Mouse (Mus musculus) G1E (cell line): ENCODE data around the gene Zfp518a.

Experiments used
- CTCF ChIP-seq: IDR thresholded peaks from 2 replicates; pipeline ENCODE4 v1.5.1; 2012; ENCODE audit warnings: low read depth, low read length, inconsistent platforms, mixed read lengths
- GATA1 ChIP-seq: IDR thresholded peaks from 2 replicates; pipeline ENCODE4 v1.6.1; 2012; ENCODE audit warnings: borderline replicate concordance, low read length, inconsistent platforms, mixed read lengths
- TAL1 ChIP-seq: conservative IDR thresholded peaks from 2 replicates; pipeline ENCODE4 v1.6.1; 2012; ENCODE audit warnings: low read depth, low read length, inconsistent platforms, mixed read lengths

DNA sequence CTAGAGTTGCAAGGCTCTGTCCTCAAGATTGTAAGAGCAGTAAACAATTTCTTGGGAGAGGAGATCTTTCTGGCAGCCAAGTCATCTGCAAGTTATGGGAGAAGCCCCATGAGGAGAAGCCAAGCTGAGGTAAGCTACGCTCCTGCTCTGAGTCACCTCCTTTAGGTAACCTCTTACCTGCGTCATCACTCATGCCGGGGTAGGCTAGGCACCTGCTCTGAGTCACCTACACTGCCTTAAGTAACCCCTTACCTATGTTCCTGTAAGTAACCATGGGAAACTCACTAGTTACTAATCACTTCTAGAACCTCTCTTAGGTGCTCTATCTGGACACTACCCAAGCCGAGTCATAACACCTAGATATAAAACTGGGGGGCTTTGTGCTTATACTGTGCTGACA lies 12.8 kb upstream of the Zfp518a start:
- TF ChIP-seq CTCF (no peak), GATA1 (no peak), TAL1 (no peak)
